Mouse (Mus musculus) C2C12 (cell line): ENCODE results near the gene Ell3.
"Not testable (repeated sequence)": the region's sequence is repeated elsewhere in the genome, so short reads cannot be mapped to it uniquely, and the experiment has no call there.

Experiments
- CEBPB ChIP-seq: IDR thresholded peaks from one replicate; pipeline ENCODE4 v1.6.1; 2011; ENCODE audit warnings: low read depth, mild to moderate bottlenecking, control low read depth, moderate library complexity
- CTCF ChIP-seq: IDR thresholded peaks from one replicate; pipeline ENCODE4 v1.5.1; 2011; ENCODE audit not compliant: control insufficient read depth, insufficient read depth, insufficient read length
- MAX ChIP-seq: IDR thresholded peaks from one replicate; pipeline ENCODE4 v1.6.1; 2011; ENCODE audit warnings: mild to moderate bottlenecking, control low read depth
- MYOD1 ChIP-seq: IDR thresholded peaks from one replicate; pipeline ENCODE4 v1.6.1; 2011; ENCODE audit warnings: low read depth; ENCODE audit not compliant: control insufficient read depth, insufficient read length
- MYOG ChIP-seq: IDR thresholded peaks from one replicate; pipeline ENCODE4 v1.6.1; 2011; ENCODE audit not compliant: control insufficient read depth, insufficient read length; ENCODE audit errors: extremely low read depth
- USF1 ChIP-seq: IDR thresholded peaks from one replicate; pipeline ENCODE4 v1.6.1; 2011; ENCODE audit warnings: low read depth, mild to moderate bottlenecking, control low read depth, moderate library complexity

DNA sequence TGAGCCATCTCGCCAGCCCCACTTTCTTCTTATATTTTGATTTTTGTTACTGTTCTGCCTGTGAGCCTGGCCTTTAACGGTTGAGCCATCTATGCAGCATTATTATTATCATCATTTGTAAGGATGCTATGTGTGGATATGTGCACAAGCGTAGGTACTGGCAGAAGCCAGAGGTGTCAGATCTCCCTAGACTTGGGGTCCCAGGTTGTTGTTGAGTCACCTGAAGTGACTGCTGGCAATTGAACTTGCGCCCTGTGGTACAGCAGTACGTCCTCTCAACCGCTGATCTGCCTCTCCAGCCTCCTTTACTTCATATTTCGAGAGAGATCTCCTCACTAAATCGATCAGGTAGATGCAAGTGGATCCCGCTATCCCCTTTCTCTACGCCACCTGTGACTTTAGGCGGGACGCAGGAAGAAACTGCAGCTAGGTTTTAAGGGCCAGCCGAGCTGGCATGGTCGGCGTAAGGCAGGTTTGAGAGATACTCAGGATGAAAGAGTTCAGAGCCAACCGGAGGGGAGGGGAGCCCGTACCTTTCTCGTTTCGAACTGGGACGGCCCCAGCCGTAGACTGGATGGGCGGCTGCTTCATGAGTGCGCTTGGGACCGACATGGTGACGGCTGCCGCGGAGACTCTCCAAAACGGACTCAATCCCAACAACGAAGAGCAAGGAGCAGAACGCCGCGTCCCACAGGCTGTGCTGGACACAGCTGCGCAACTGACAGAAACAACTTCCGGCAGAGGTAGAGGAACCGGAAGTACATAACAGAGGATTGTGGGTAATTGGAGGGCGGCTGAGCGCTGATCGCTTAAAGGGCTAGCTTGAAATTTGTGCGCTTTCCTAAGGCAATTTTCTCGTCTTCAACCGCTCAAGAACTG lies 29.5 kb upstream of the Ell3 start, which contains the start of gene Mfap1b:
- TF ChIP-seq CTCF, MAX, USF1, CEBPB, MYOG, MYOD1: not testable (repeated sequence)
